Mouse (Mus musculus) bone marrow, adult 2 months (tissue): Measurements from ENCODE around the gene Acot11. TPM values are rescaled to one million over a fixed set of nuclear protein-coding genes. Genes with fewer than 3 reads are reported as not detected.

Experiments used
- H3K27ac ChIP-seq: fragments of 200-500 bp; 2 replicates; pipeline ENCODE4 v1.5.1; 2012; ENCODE audit warnings: low read depth, mild to moderate bottlenecking, control low read depth, inconsistent platforms, low read length; ENCODE audit not compliant: control insufficient read depth, poor library complexity, insufficient read depth
- H3K4me1 ChIP-seq: fragments of 200-500 bp; 2 replicates; pipeline ENCODE4 v1.6.1; 2011; ENCODE audit warnings: low read length; ENCODE audit not compliant: control insufficient read depth, insufficient read depth
- H3K4me3 ChIP-seq: fragments of 200-500 bp; replicated peaks from 2 replicates; pipeline ENCODE3; 2011; ENCODE audit warnings: mild to moderate bottlenecking, low read depth, low read length, control low read depth; ENCODE audit not compliant: control insufficient read depth
- CTCF ChIP-seq: fragments of 200-500 bp; IDR thresholded peaks from 2 replicates; pipeline ENCODE4 v1.5.1; 2011; ENCODE audit warnings: low read length, control low read depth; ENCODE audit not compliant: control insufficient read depth, insufficient read depth
- POLR2A ChIP-seq: fragments of 200-500 bp; IDR thresholded peaks from 2 replicates; pipeline ENCODE4 v1.6.1; 2011; ENCODE audit warnings: low read depth, mild to moderate bottlenecking, control low read depth, low read length, borderline replicate concordance; ENCODE audit not compliant: control insufficient read depth
- WGBS: fragments of 180-500 bp; shearing (Covaris S2); methylation state at CpG from one replicate; pipeline ENCODE4 v1.1.7; 2018; 5-methylcytosine and 5-hydroxymethylcytosine counted together
- polyA plus RNA-seq: library from polyadenylated mRNA; stranded (reverse); fragments of >200 nt; gene quantifications from 2 replicates; pipeline ENCODE4 v1.2.4, GENCODE M21; 2011; ENCODE audit warnings: low replicate concordance; ENCODE audit not compliant: missing spikeins, insufficient read depth, insufficient read length

Acot11 gene
- polyA plus RNA-seq, 1 experiment: 4.4 TPM

GRCm38 (mm10) chr4:106789705-106790104 is 15.1 kb downstream of the Acot11 start:
- Histone ChIP-seq H3K4me1 (no peaks in the 10 kb centered on the region; the same call in 1 of the 2 replicates), H3K27ac (no peak overlapping the region)

DNA sequence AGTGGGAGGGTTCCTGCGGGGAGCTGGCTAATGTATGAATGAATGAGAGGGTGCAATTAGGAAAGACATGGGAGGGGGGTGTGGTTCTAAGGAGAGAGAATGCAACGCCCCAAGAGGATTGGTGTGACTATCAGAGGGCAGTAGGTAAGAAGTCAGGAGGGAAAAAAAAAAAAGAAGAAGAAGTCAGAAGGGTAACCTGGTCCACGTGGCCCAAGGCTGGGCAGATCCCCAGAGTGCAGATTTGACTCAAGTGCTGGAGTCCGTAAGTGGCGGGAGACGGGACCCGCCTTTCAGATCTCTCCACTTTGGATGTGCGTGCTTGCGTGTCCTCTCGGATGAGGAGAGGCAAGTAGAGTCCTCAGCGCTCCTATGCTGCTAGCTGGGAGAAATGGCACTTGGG is 16.2 kb downstream of the Acot11 start:
- no peak for TF ChIP-seq POLR2A
- TF ChIP-seq CTCF: no peak
- H3K4me1 ChIP-seq: no peaks in the 10 kb centered on the region; the same call in 1 of the 2 replicates

More at GRCm38 (mm10) chr4:106789705-106790104, 15.1 kb downstream of the Acot11 start:
- 41% methylated on average over 9 of the region's 9 CpGs for WGBS
- TF ChIP-seq POLR2A (no peak), CTCF (no peak)
- H3K4me3 ChIP-seq: no peak overlapping the region

GRCm38 (mm10) chr4:106787830-106788229 is 17.0 kb downstream of the Acot11 start:
- Histone ChIP-seq H3K27ac (no peak overlapping the region), H3K4me1 (no peaks in the 10 kb centered on the region; the same call in 1 of the 2 replicates), H3K4me3 (no peak overlapping the region)
- 19% methylated on average over 7 of the region's 7 CpGs for WGBS
- no peak for TF ChIP-seq CTCF
- no peak for TF ChIP-seq POLR2A

More for the DNA sequence above, 16.2 kb downstream of the Acot11 start:
- 74% methylated on average over 11 of the region's 11 CpGs for WGBS
- H3K4me3 ChIP-seq: no peak overlapping the region
- H3K27ac ChIP-seq: no peak overlapping the region

DNA sequence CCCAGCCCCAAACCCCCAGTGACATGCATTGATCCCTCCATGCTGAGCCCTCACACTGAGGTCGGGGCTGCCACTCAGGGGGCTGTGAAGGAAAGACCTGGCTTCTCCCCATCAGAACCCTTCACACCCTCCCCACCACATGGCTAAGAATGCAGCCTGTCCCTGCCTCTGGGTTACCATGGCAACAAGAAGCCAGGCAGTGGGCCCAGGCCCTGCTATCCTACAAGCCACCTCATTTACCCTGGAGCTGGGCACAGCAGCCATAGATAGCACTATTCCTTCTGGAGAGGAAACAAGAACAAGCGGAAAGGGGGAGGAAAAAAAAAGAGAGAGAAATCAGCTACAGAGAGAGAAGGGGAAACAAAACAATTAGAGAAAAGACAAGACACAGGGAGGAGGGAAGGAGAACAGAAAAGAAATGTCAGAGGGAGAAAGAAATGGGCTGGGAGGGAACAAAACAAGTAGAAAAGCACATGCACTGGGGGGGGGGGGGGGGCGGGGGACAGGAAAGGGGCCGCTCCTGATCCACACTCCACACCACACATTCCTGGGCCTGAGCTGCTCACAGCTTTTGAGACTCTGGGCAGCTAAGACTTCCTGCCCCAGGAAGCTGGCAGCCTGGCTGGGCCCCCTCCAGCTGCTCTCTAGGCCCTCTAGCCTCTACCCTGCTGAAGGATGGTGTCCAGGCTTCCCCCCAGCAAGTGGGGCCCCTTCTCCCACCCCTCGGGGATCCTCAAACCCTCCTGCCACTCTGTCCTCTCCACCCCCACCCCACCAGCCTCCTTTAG is 18.9 kb downstream of the Acot11 start:
- no peak overlapping the region for H3K4me3 ChIP-seq
- no peaks in the 10 kb centered on the region; the same call in 1 of the 2 replicates for H3K4me1 ChIP-seq
- H3K27ac ChIP-seq: no peak overlapping the region
- TF ChIP-seq POLR2A (no peak), CTCF (no peak)
- WGBS: 17% methylated on average over 5 of the region's 5 CpGs

DNA sequence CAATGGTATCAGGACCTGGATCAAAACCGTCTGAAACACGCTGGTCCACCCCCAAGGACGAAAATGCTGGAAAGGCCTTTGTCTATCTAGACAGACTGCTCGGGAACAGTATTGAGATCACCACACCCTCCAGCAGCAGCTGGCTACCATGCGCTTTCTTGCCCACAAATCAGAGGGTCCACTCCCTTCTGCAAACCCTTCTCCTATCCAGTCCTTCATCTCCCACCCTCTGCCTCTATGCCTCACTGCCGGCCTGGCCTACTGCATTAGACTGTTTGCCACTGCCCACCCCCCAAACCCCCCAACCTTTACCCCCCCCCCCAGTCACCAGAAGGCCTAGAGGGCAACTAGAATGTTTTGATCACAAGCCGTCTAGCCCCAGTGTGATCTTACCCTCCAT is 19.5 kb downstream of the Acot11 start:
- H3K27ac ChIP-seq: no peak overlapping the region
- H3K4me1 ChIP-seq: no peaks in the 10 kb centered on the region; the same call in 1 of the 2 replicates
- H3K4me3 ChIP-seq: no peak overlapping the region
- TF ChIP-seq CTCF (no peak), POLR2A (no peak)
- 68% methylated on average over 7 of the region's 7 CpGs for WGBS

GRCm38 (mm10) chr4:106784806-106785205 is 20.0 kb downstream of the Acot11 start:
- no peaks in the 10 kb centered on the region; the same call in 1 of the 2 replicates for H3K4me1 ChIP-seq
- no peak overlapping the region for H3K27ac ChIP-seq
- TF ChIP-seq CTCF (no peak), POLR2A (no peak)
- 71% methylated on average over 7 of the region's 7 CpGs for WGBS
- H3K4me3 ChIP-seq: no peak overlapping the region

GRCm38 (mm10) chr4:106783137-106783536 is 21.7 kb downstream of the Acot11 start:
- Histone ChIP-seq H3K27ac (no peak overlapping the region), H3K4me3 (no peak overlapping the region), H3K4me1 (no peaks in the 10 kb centered on the region; the same call in 1 of the 2 replicates)
- TF ChIP-seq CTCF: no peak
- TF ChIP-seq POLR2A: no peak
- WGBS: 68% methylated on average over 10 of the region's 10 CpGs

GRCm38 (mm10) chr4:106780045-106780444 is 24.8 kb downstream of the Acot11 start:
- 86% methylated on average over 3 of the region's 3 CpGs for WGBS
- Histone ChIP-seq H3K27ac (no peak overlapping the region), H3K4me1 (no peaks in the 10 kb centered on the region), H3K4me3 (no peak overlapping the region)
- no peak for TF ChIP-seq POLR2A
- TF ChIP-seq CTCF: no peak
